17 mouse cellular contexts compared by ENCODE assay signal in genomic region chr6:30162091-30162490, GRCm38 (mm10).
DNase-seq lines count a peak whose midpoint lies in the region; ATAC-seq lines count a peak whose summit lies in the region.
"Had no signal": no experiment of that assay in that cellular context is flagged by ENCODE, and none has a peak within 500 bp of the region (broad histone marks: within the 10 kb centered on the region; RNA-seq: fewer than 3 reads in every experiment).

No protein-coding gene starts in this region.

- no peak overlapping the region for H3K9ac ChIP-seq in liver, embryonic 12.5 days
- H3K9ac ChIP-seq: kidney, embryonic 15.5 days; liver, postnatal 0 days had no signal

- H3K4me3 ChIP-seq in liver, embryonic 12.5 days, result no peak overlapping the region
- H3K4me3 ChIP-seq: forebrain, embryonic 10.5 days; kidney, embryonic 15.5 days; limb, embryonic 10.5 days; megakaryocyte, embryonic 14.5 days had no signal

- H3K9me3 ChIP-seq in liver, embryonic 12.5 days (replicated peaks), result no peaks in the 10 kb centered on the region
- H3K9me3 ChIP-seq: forebrain, embryonic 10.5 days; kidney, embryonic 15.5 days; limb, embryonic 10.5 days; megakaryocyte, embryonic 14.5 days had no signal

- peaks cover 58% of the 10 kb centered on the region for H3K27me3 ChIP-seq in liver, embryonic 12.5 days (replicated peaks)
- H3K27me3 ChIP-seq: kidney, embryonic 15.5 days had no signal

- no peak for DNase-seq in frontal cortex, postnatal 10 days (ENCODE audit: low spot score in 2 of 2)
- DNase-seq in liver (peak; percentile 35), WW6 (ENCODE audit: low read depth, low spot score) (peak; percentile 45)
- peak; percentile 63 for DNase-seq in yolk sac, embryonic 10.5 days (ENCODE audit: low spot score)
- DNase-seq in kidney, postnatal 10 days, result no peak
- no peak for DNase-seq in spleen, adult 12 weeks (ENCODE audit: low spot score)
- DNase-seq: cerebellum, postnatal 36 days; gastrocnemius, postnatal 14 days; liver, postnatal 0 days; thymus, adult 18-20 months had no signal

- WGBS in liver, embryonic 12.5 days (ENCODE audit: insufficient replicate concordance), result 37% methylated on average over 7 of the region's 7 CpGs

- H3K4me2 ChIP-seq in liver, embryonic 12.5 days, result no peak overlapping the region
- H3K4me2 ChIP-seq: kidney, embryonic 15.5 days had no signal

- peak; percentile 39 for ATAC-seq in frontal cortex, adult (ENCODE audit: low TSS enrichment)
- ATAC-seq in liver, embryonic 12.5 days, result no peak
- ATAC-seq: hindbrain, embryonic 16.5 days; liver, postnatal 0 days had no signal

- H3K27ac ChIP-seq in liver, embryonic 12.5 days, result no peak overlapping the region
- H3K27ac ChIP-seq: forebrain, embryonic 10.5 days; kidney, embryonic 15.5 days; limb, embryonic 10.5 days had no signal

- no peaks in the 10 kb centered on the region for H3K36me3 ChIP-seq in liver, embryonic 12.5 days
- H3K36me3 ChIP-seq: forebrain, embryonic 10.5 days; kidney, embryonic 15.5 days; limb, embryonic 10.5 days had no signal

- peaks cover 10% of the 10 kb centered on the region; the same call in 1 of the 2 replicates for H3K4me1 ChIP-seq in liver, embryonic 12.5 days

Comparison
In these comparisons a context has a peak if more than half of its experiments do, and no peak if none do; other contexts are left out.
1. DNase-seq: peak in liver (single experiment), WW6 (single experiment) and yolk sac, embryonic 10.5 days (single experiment); none in frontal cortex, postnatal 10 days (0 of 2), kidney, postnatal 10 days (single experiment) and spleen, adult 12 weeks (single experiment).